Mouse (Mus musculus): ENCODE results near the gene Gm11232.

Gene Gm11232

GRCm38 (mm10) chr4:71757865-71758264 is at the start of gene Gm11232:
Gene Gm11232 (minus strand): TSS chr4:71757965.
- DNase-seq = no peak

DNA sequence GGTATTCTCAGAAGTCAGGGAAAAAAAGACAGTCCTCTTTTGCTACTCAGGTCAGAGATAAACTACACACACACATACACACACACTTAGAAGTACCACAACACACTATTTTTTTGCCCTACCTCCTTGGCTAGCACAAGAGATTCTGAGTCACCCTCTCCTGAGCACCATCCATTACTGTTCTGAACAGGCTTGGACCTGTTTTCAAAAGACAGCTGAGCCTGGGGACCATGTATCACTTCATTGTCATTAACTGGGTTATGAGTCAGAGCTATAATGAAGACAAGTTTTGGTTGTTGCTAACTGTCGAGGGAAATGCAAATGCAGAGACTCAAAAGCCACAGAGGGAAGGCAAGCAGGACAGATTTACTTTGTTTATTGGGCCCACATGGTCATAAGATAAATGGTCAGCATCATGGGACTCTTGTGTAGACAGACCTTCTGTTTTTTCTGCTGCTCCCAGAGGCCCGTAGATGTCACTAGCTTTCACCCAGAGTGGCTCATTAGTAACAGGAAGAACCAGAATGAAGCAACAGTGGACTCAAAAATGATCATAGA is 48.3 kb upstream of the Gm11232 start:
- no peak for DNase-seq

DNA sequence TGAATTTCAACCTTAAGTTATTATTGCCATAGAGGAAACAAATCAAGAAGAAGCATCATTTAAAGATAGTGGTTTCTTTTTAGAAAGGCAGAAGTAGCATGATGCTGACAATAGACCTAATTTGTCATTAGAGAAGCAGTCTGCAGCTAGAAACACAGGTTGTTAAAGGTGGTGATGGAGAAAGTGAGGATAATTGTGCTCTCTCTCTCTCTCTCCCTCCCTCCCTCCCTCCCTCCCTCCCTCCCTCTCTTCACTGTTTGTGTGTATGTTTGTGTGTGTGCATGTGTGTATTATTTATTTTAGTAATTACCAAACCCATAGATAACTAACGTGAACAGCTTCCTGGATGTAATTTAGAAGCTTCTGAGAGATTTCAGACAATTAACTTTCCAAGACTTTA is 7.8 kb upstream of the Gm11232 start:
- DNase-seq = no peak

- DNase-seq = peak; percentile 3
Measured at GRCm38 (mm10) chr4:71765071-71765470, 7.3 kb upstream of the Gm11232 start.

GRCm38 (mm10) chr4:71756441-71757221 is 1.1 kb downstream of the Gm11232 start:
- DNase-seq = no peak

DNA sequence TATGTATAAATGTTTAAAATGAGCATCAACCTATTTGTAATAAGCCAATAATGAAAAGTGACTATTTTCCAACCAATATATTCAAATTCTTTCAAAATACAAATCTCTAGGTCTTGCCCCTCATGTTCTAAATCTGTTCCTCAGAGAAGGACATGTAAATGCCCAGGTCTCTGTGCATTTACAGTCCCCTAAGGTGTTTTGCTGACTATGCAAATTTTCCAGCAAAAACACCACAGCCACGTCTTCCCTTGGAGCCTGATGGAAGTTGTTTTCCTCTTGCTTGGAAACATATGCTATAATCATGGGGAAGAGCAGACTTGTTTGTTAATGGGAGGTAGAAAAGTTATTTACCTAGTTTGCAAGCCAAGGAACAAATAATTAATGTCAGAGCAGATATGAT is 12.0 kb downstream of the Gm11232 start:
- DNase-seq = no peak

GRCm38 (mm10) chr4:71736529-71736928 is 21.2 kb downstream of the Gm11232 start:
- no peak for DNase-seq

- DNase-seq = peak; percentile 4
Measured at GRCm38 (mm10) chr4:71735261-71735660, 22.5 kb downstream of the Gm11232 start.

- no peak for DNase-seq
Measured at GRCm38 (mm10) chr4:71729401-71729800, 28.4 kb downstream of the Gm11232 start.

DNA sequence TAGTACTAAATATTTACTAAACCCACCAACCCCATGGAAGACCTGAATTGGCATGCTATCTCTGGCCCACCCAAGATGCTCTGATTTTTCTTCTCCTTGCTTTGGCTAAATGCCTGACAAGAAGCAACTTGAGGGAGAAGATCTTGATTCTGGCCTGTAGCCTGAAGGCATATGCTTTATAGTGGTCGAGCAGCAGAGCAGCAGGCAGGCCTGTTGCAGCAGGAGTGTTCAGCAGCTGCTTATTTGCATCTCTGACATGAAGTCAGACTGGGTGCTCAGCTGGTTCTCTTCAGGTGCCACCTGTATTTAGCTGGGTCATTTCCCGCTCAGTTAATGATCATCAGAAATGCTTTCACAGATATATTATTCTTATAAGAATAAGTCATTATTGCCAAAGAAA is 30.2 kb downstream of the Gm11232 start:
- no peak for DNase-seq

- DNase-seq = no peak
Measured at GRCm38 (mm10) chr4:71727056-71727455, 30.7 kb downstream of the Gm11232 start.

GRCm38 (mm10) chr4:71725889-71726288 is 31.9 kb downstream of the Gm11232 start:
- no peak for DNase-seq

Measured in right cerebral cortex, adult 18-20 months (tissue).